Mouse (Mus musculus) adrenal gland, postnatal 10 days (tissue): ENCODE measurements around the gene AU015836. TPM values are rescaled to one million over a fixed set of nuclear protein-coding genes. Genes with fewer than 3 reads are reported as not detected.
"Not testable (repeated sequence)": the region's sequence is repeated elsewhere in the genome, so short reads cannot be mapped to it uniquely, and the experiment has no call there.

ENCODE experiments used
- DNase-seq: peaks from one replicate; pipeline ENCODE4 v3.0.0; 2021; ENCODE audit warnings: mixed read lengths
- long read RNA-seq, 2 experiments: library from polyadenylated mRNA; stranded (forward); transcript quantifications; one replicate each; pipeline ENCODE4 v2.0.0; 2021
- total RNA-seq, 2 experiments: library from RNA; stranded (reverse); gene quantifications; 2 replicates each; pipeline ENCODE4 v1.2.3; 2021

Gene AU015836
- total RNA-seq: not detected
- long read RNA-seq, experiment 1: 0 reads
- long read RNA-seq, experiment 2: 0 reads

GRCm38 (mm10) chrX:93968444-93968843 is at the start of gene AU015836:
AU015836 (plus strand) TSS chrX:93968659.
- DNase-seq: no peak

DNA sequence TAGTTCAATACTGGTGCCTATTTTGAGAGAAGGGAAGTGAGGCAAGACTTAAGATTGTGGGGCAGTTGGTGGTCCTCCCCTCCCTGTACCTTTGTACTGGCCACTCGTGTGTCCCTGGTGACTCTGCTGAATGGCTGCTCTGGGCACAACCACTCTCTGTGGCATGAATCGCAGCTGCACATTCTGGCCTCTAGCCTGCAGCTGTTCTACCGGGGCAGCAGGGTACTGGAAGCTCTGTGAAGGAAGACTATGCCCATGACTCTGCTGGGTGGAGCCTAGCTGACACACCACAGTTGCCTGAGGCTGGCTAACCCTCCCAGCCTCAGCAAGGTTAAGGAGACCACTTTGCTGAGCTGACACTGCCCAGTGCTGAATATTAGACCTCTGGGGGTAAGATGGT is 49.4 kb upstream of the AU015836 start:
- DNase-seq: no peak

GRCm38 (mm10) chrX:93928379-93928778 is 40.1 kb upstream of the AU015836 start:
- DNase-seq: no peak

DNA sequence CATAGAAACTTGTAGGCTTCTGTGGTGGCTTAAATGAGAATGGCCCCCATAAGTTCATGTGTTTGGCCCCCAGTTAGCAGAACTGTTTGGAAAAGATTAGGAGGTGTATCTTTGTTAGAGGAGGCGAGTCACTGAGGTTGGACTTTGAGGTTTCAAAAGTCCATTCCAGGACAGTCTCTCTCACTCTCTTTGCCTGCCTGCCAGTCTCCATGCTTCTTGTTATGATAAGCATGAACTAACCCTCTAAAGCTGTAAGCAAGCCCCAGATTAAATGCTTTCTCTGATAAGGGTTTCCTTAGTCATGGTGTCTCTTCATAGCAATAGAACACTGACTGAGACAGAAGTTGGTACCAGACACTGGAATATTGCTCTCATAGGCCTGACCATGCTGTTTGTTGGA is 39.7 kb upstream of the AU015836 start:
- no peak for DNase-seq

- DNase-seq: no peak
Observed at GRCm38 (mm10) chrX:93931694-93932093, 36.8 kb upstream of the AU015836 start.

DNA sequence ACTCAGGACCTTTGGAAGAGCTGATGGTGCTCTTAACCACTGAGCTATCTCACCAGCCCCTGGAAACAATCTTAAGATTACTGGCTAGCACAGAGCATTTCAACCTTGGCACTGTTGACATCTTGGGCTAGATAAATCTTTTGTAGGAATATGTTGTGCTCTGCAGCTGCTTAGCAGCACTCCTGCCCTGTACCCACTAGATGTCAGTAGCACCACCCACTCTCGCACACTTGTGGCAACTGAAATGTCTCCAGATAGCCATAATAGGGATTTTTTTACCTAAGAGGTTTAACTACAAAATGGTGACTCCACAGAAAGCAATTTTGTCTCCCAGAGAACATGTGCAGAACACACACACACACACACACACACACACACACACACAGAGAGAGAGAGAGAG is 11.7 kb upstream of the AU015836 start:
- peak; percentile 25 for DNase-seq

GRCm38 (mm10) chrX:93958502-93958901 is 10.0 kb upstream of the AU015836 start:
- no peak for DNase-seq

GRCm38 (mm10) chrX:93980341-93980740 is 11.9 kb downstream of the AU015836 start:
- no peak for DNase-seq

DNA sequence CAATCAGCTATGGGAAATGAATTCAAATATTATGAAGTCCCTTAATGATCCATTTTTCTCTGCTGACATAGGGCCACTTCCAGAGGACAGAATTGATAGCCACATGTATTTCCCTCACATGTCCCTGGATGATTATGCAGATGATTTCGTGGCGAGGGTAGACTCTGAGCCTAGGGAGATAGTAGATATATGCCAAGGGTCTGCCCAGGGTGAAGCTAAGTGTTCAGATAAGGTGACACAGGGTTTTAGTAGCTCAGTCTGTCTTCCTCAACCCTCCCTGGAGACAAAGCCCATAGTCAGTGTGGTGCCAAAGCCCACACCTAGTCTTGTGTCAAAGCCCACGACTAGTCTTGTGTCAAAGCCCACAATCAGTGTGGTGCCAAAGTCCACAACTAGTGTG is 13.7 kb downstream of the AU015836 start:
- DNase-seq: no peak

- DNase-seq: not testable (repeated sequence)
Observed at GRCm38 (mm10) chrX:93985096-93985495, 16.6 kb downstream of the AU015836 start.

DNA sequence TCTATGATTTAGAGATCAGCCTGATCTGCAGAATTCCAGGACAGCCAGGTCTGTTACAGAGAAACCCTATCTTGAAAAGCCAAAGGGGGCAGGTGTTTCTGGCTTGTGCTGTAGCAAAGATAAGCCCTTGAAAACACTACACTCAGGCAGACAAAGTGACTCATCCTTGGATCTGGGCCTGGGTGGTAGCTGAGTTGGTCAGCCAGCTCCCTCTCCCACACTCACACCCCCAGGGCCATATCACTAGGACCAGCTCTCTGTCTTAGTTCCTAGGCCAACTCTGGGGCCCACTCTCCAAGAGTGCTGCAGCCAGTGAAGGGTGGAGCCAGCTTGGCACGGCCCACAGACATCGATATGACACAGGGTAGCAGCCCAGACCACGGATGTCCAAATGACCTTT is 38.5 kb downstream of the AU015836 start:
- DNase-seq: peak; percentile 13

DNA sequence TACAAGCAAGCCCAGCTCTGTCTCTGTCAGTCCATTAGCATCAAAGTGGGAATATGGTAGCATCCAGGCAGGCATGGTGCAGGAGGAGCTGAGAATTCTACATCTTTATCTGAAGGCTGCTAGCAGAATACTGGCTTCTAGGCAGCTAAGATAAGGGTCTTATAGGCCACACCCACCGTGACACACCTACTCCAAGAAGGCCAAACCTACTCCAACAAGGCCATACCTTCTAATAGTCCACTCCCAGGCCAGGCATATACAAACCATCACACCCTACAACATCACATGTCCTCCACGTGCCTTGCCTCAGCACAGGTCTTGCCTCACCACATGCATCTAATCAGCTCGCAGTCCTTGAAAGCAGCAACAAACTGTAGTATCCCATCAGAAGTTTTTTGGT is 41.0 kb downstream of the AU015836 start:
- DNase-seq: no peak

DNA sequence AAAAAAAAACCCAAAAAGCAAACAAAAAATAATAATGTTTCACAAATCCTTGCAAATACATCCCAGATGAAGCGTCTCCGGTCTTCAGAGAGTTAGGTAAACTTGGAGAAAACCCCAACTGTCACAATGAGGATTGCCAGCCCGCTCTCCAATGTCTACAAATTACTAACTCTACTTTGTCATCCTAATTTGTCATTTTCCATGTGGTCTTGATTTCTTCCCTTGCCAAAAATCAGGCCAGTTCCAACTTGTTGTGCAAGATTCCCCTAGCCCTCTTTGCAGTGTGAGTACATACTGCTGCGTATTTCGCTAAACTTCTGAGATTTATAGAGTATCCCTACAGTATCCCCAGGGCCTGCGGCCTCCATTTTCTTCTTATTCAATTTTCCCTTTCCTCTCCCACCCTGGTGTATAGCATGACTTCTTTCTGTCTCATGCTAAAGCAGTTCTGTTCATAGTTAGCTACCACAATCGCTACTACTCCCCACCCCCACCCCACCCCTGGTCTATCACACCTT is 43.3 kb downstream of the AU015836 start:
- no peak for DNase-seq

DNA sequence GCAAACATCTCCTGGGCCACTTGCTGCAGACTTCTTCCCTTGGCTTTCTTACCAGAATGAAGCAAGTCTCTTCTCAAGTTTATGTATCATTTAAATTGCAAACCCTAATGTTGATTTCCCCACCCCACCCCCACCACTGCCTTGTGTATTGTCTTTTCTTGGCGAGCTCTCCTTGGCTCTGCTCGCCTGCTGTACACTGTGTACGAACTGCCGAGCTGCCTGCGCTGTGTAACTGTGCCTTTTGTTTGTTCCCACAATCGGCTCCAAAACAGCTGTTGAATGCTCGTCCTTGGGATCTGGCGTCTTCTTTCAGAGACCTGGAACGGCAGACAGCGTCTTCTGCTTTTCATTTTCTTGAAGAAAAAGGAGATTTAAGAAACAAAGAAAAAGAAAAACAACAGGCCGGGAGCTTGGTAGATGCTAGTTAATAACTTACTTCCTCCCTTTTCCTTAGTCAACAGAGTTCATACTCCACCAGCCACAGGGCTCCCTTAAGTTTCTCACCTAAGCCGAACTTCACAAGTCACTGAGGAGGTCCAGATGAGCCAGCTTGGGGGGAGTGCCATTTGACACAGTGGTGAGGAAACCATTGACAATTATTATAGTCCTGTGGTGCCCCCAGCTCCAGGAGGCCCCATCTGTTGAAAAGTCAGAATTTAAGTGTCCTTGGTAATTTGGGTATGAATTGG is 44.2 kb downstream of the AU015836 start:
- DNase-seq: peak; percentile 6

- DNase-seq: no peak
Observed at GRCm38 (mm10) chrX:94016891-94017290, 48.4 kb downstream of the AU015836 start.

DNA sequence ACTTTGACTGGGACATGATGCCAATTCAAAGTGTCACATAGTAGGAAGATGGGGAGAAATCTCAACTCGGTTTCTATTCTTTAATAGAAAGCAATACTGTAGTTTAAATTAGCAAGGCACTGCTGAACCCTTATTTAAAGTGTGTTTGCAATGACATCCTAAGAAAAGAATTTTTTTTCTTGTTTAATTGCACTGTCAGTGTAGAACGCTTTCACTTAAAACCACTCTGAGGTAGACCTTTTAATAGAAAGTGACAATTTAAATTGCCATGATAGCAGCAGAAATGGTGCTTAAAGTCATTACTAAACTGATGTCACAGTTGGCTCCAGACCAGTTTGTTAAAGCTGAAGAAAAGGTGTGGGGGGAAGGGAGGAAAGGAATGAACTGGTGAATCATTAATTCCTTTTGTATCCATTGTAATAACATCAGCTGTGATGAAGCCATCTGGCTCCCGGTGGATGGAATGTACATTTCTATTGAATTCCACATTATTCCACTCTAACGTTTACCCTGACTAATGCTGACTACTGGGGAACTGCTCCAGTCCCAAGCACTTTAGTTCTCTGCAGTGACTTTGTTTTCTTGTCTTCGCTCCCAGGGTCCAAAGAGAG is 53.9 kb downstream of the AU015836 start:
- DNase-seq: no peak

Other genes starting within 250 kb of the AU015836 start
- 10 to 100 TPM; 11.7 to 13.2 TPM for gene Pdk3, start 136.5 kb upstream of the AU015836 start, total RNA-seq
- gene Zfx, start 155.0 kb downstream of the AU015836 start, total RNA-seq: 10 to 100 TPM; 27.0 to 36.8 TPM
- gene Eif2s3x, start 244.2 kb downstream of the AU015836 start, total RNA-seq: 100 to 1,000 TPM; 116 to 181 TPM